Mouse (Mus musculus) MEL (cell line): ENCODE results near the gene Gmfg. TPM values are rescaled to one million over a fixed set of nuclear protein-coding genes. Genes with fewer than 3 reads are reported as not detected.

Source experiments
- DNase-seq: peaks from one replicate; pipeline ENCODE4 v3.0.0; 2011; ENCODE audit warnings: low read depth, low spot score
- H3K27ac ChIP-seq: 2 replicates; pipeline ENCODE4 v1.5.1; 2012; ENCODE audit warnings: low read depth, mild to moderate bottlenecking, control low read depth, low read length, moderate library complexity; ENCODE audit not compliant: control insufficient read depth
- H3K27me3 ChIP-seq, 2 experiments: fragments of 150-350 bp in 1 of 2; sonication (generic) in 1 of 2; 2 replicates each; pipeline ENCODE4 v1.6.1; 2012; ENCODE audit warnings: low read length in 2 of 2, mild to moderate bottlenecking in 2 of 2, improper control_type of control experiment in 1 of 2, moderate library complexity in 1 of 2; ENCODE audit not compliant: insufficient read depth in 2 of 2, control insufficient read depth in 1 of 2
- H3K36me3 ChIP-seq, 2 experiments: 2 replicates each; pipeline ENCODE4 v1.6.1; 2012 to 2014; ENCODE audit warnings: low read length in 2 of 2, improper control_type of control experiment in 1 of 2, inconsistent platforms in 1 of 2, mild to moderate bottlenecking in 1 of 2; ENCODE audit not compliant: insufficient read depth in 2 of 2, control insufficient read depth in 1 of 2
- H3K4me1 ChIP-seq, 2 experiments: fragments of 150-350 bp in 1 of 2; sonication (generic) in 1 of 2; 2 replicates each; pipeline ENCODE4 v1.6.1; 2012; ENCODE audit warnings: low read length in 2 of 2, improper control_type of control experiment in 1 of 2, mild to moderate bottlenecking in 1 of 2; ENCODE audit not compliant: insufficient read depth in 2 of 2, control insufficient read depth in 1 of 2
- H3K4me3 ChIP-seq, 2 experiments: fragments of 150-350 bp in 1 of 2; sonication (generic) in 1 of 2; 2 replicates each; pipeline ENCODE4 v1.5.1; 2012; ENCODE audit warnings: low read depth in 2 of 2, low read length in 2 of 2, mild to moderate bottlenecking in 2 of 2, moderate library complexity in 2 of 2, control low read depth in 1 of 2, improper control_type of control experiment in 1 of 2; ENCODE audit not compliant: control insufficient read depth in 1 of 2, insufficient read depth in 1 of 2
- H3K79me2 ChIP-seq: 2 replicates; pipeline ENCODE4 v1.6.1; 2012; ENCODE audit warnings: mild to moderate bottlenecking, low read length, moderate library complexity; ENCODE audit not compliant: control insufficient read depth, poor library complexity, insufficient read depth
- H3K9ac ChIP-seq: 2 replicates; pipeline ENCODE4 v1.6.1; 2012; ENCODE audit warnings: low read depth, mild to moderate bottlenecking, control low read depth, low read length, moderate library complexity; ENCODE audit not compliant: control insufficient read depth, poor library complexity, severe bottlenecking
- H3K9me3 ChIP-seq: fragments of 150-350 bp; sonication (generic); replicated peaks from 2 replicates; pipeline ENCODE4 v1.6.1; 2012; ENCODE audit warnings: mild to moderate bottlenecking, low read length, improper control_type of control experiment, moderate library complexity; ENCODE audit not compliant: insufficient read depth
- CHD1 ChIP-seq: IDR thresholded peaks from 2 replicates; pipeline ENCODE4 v1.6.1; 2012; ENCODE audit warnings: low read depth, mild to moderate bottlenecking, inconsistent platforms, low read length, improper control_type of control experiment
- CHD2 ChIP-seq: IDR thresholded peaks from 2 replicates; pipeline ENCODE4 v1.6.1; 2011; ENCODE audit warnings: low read length, improper control_type of control experiment
- ELF1 ChIP-seq: IDR thresholded peaks from 2 replicates; pipeline ENCODE4 v1.6.1; 2014; ENCODE audit warnings: low read depth, mild to moderate bottlenecking, inconsistent platforms, low read length, improper control_type of control experiment, moderate library complexity
- ETS1 ChIP-seq: IDR thresholded peaks from 2 replicates; pipeline ENCODE4 v1.6.1; 2012; ENCODE audit warnings: low read depth, mild to moderate bottlenecking, inconsistent platforms, low read length, improper control_type of control experiment, moderate library complexity
- GATA1 ChIP-seq: IDR thresholded peaks from 2 replicates; pipeline ENCODE4 v1.6.1; 2011; ENCODE audit warnings: low read depth, low read length, improper control_type of control experiment
- HCFC1 ChIP-seq: IDR thresholded peaks from 2 replicates; pipeline ENCODE4 v1.6.1; 2012; ENCODE audit warnings: low read depth, mild to moderate bottlenecking, inconsistent platforms, low read length, improper control_type of control experiment, moderate library complexity
- JUND ChIP-seq: IDR thresholded peaks from 2 replicates; pipeline ENCODE4 v1.6.1; 2011; ENCODE audit warnings: low read depth, mild to moderate bottlenecking, improper control_type of control experiment, low read length
- KAT2A ChIP-seq: conservative IDR thresholded peaks from 2 replicates; pipeline ENCODE4 v1.6.1; 2012; ENCODE audit warnings: low read depth, low read length, improper control_type of control experiment, inconsistent platforms
- MAX ChIP-seq: IDR thresholded peaks from 2 replicates; pipeline ENCODE4 v1.6.1; 2011; ENCODE audit warnings: low read length, improper control_type of control experiment
- MAZ ChIP-seq: IDR thresholded peaks from 2 replicates; pipeline ENCODE4 v1.6.1; 2012; ENCODE audit warnings: low read depth, mild to moderate bottlenecking, inconsistent platforms, low read length, improper control_type of control experiment
- MXI1 ChIP-seq: IDR thresholded peaks from 2 replicates; pipeline ENCODE4 v1.6.1; 2011; ENCODE audit warnings: mild to moderate bottlenecking, low read depth, low read length, improper control_type of control experiment
- MYB ChIP-seq: IDR thresholded peaks from 2 replicates; pipeline ENCODE4 v1.6.1; 2011; ENCODE audit warnings: mild to moderate bottlenecking, low read depth, low read length, improper control_type of control experiment
- NELFE ChIP-seq: IDR thresholded peaks from 2 replicates; pipeline ENCODE4 v1.6.1; 2011; ENCODE audit warnings: low read depth, low read length, improper control_type of control experiment
- NRF1 ChIP-seq: IDR thresholded peaks from 2 replicates; pipeline ENCODE4 v1.6.1; 2014; ENCODE audit warnings: low read depth, mild to moderate bottlenecking, inconsistent platforms, low read length, improper control_type of control experiment, moderate library complexity; ENCODE audit not compliant: poor library complexity, insufficient read depth, severe bottlenecking
- POLR2A ChIP-seq, 2 experiments: IDR thresholded peaks; 2 replicates each; pipeline ENCODE4 v1.6.1; 2011 to 2012; ENCODE audit warnings: low read length in 2 of 2, mild to moderate bottlenecking in 2 of 2, control low read depth in 1 of 2, improper control_type of control experiment in 1 of 2, low read depth in 1 of 2, moderate library complexity in 1 of 2; ENCODE audit not compliant: control insufficient read depth in 1 of 2, insufficient read depth in 1 of 2, poor library complexity in 1 of 2
- POLR2AphosphoS2 ChIP-seq: IDR thresholded peaks from 2 replicates; pipeline ENCODE4 v1.6.1; 2011; ENCODE audit warnings: low read length, improper control_type of control experiment
- POLR2AphosphoS5 ChIP-seq: IDR thresholded peaks from 2 replicates; pipeline ENCODE4 v1.6.1; 2012; ENCODE audit warnings: low read depth, borderline replicate concordance, mild to moderate bottlenecking, inconsistent platforms, low read length, moderate library complexity, mixed read lengths
- SIN3A ChIP-seq: IDR thresholded peaks from 2 replicates; pipeline ENCODE4 v1.6.1; 2012; ENCODE audit warnings: low read length, improper control_type of control experiment, inconsistent platforms
- TBP ChIP-seq: IDR thresholded peaks from 2 replicates; pipeline ENCODE4 v1.8.0; 2011; ENCODE audit warnings: low read depth, low read length, improper control_type of control experiment
- UBTF ChIP-seq: IDR thresholded peaks from 2 replicates; pipeline ENCODE4 v1.6.1; 2012; ENCODE audit warnings: low read depth, mild to moderate bottlenecking, inconsistent platforms, low read length, improper control_type of control experiment, moderate library complexity, borderline replicate concordance; ENCODE audit not compliant: insufficient read depth
- USF1 ChIP-seq: IDR thresholded peaks from 2 replicates; pipeline ENCODE4 v1.6.1; 2014; ENCODE audit warnings: low read depth, mild to moderate bottlenecking, inconsistent platforms, low read length, improper control_type of control experiment, moderate library complexity
- ZC3H11A ChIP-seq: IDR thresholded peaks from 2 replicates; pipeline ENCODE4 v1.6.1; 2012; ENCODE audit warnings: low read depth, mild to moderate bottlenecking, inconsistent platforms, low read length, improper control_type of control experiment
- ZMIZ1 ChIP-seq: IDR thresholded peaks from 2 replicates; pipeline ENCODE4 v1.6.1; 2012; ENCODE audit warnings: low read depth, mild to moderate bottlenecking, inconsistent platforms, low read length, improper control_type of control experiment, moderate library complexity
- polyA plus RNA-seq, 2 experiments: library from polyadenylated mRNA; stranded (reverse) in 1 of 2; unstranded in 1 of 2; fragments of >175 nt in 1 of 2; fragments of >200 nt in 1 of 2; gene quantifications; 2 replicates each; pipeline versions ENCODE4 v1.2.1 to v1.2.4; 2012; ENCODE audit warnings: low replicate concordance in 2 of 2, low read depth in 1 of 2; ENCODE audit not compliant: insufficient read length in 2 of 2, insufficient read depth in 1 of 2, missing spikeins in 1 of 2
- total RNA-seq: library from RNA; depleted of rRNA; stranded (reverse); fragments of 300-350 nt; gene quantifications from 2 replicates; pipeline ENCODE4 v1.2.3, GENCODE M21; 2012

Gene Gmfg
- total and polyA plus RNA-seq, 3 experiments = 25.0 to 31.2 TPM; not detected in 1

DNA sequence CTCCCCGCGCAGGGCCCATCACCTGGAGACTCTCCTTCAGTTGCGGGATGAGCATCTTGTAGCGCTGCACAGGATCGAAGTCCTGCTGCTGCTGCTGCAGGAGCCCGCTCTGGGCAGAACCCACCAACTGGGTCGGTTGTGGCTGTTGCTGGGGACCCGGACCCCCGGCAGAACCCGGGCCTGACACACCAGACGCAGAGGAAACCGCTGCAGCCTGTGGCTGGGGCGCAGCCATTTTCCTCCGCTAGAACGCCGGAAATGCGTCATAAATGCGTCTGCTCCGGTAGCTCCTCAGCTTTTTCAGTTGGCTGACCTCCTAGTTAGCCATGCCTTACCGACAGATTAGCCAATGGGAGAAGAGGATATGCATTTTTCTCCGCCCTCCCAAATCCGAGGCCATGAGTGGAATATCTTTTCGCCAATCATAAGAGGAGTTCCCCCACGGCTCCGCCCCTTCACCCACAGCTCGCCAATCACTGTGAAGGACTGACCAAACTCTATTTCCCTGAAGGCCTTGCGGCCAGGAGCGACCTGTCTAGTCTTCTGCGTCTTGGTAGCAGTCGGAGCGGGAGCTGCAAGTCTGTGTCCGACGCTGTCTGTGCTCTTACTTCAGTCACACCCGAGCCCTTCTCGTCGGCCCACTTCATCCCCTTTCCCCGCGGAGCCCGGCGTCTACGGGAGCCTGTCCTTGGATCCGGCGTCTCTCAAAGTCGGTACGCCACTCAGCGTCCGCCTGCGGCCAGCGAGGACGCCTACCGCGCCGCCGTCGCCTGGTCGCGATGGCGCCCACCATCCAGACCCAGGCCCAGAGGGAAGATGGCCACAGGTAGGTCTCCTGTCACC is 44.6 kb upstream of the Gmfg start, which contains the start of the genes Med29 and Paf1:
TSS of gene Med29 (minus strand) at position 280 of the 843 bp plus-strand sequence.
TSS of gene Paf1 (plus strand) at position 523 of the 843 bp plus-strand sequence.
- H3K36me3 ChIP-seq = peaks cover 3 to 4% of the 10 kb centered on the region in 2 experiments; a peak in 2 of 4 replicates
- peak within 1 kb of the TSS; percentile 87 for H3K9ac ChIP-seq
- H3K27ac ChIP-seq = peak within 1 kb of the TSS; percentile 64
- peak; percentile 45; the same call in 1 of the 2 replicates for TF ChIP-seq ELF1
- TF ChIP-seq GATA1 = no peak
- peak; percentile 90 for TF ChIP-seq ZMIZ1
- peak; percentile 73; the same call in 1 of the 2 replicates for TF ChIP-seq POLR2AphosphoS2
- peak; percentile 12; the same call in 1 of the 2 replicates for TF ChIP-seq MXI1
- peak; percentile 93 for TF ChIP-seq TBP
- TF ChIP-seq CHD2 = peak; percentile 75
- peak; percentile 83 for TF ChIP-seq HCFC1
- no peak for TF ChIP-seq JUND
- TF ChIP-seq UBTF = no peak
- TF ChIP-seq USF1 = no peak
- no peak for TF ChIP-seq CHD1
- TF ChIP-seq MAX = peak; percentile 25
- TF ChIP-seq NELFE = peak; percentile 95
- peak; percentile 91 to 96 for TF ChIP-seq POLR2A (IDR thresholded peaks at IDR 0.05; ENCODE audit: control insufficient read depth in 1 of 2, insufficient read depth in 1 of 2, low read depth in 1 of 2, low read length in 2 of 2, poor library complexity in 1 of 2)
- no peak for TF ChIP-seq MYB
- TF ChIP-seq MAZ = no peak
- TF ChIP-seq NRF1 = 0 out of 2 replicates have a peak, but pooled peaks have one; percentile 14
- no peak for TF ChIP-seq POLR2AphosphoS5
- peak; percentile 67; the same call in 1 of the 2 replicates for TF ChIP-seq SIN3A
- no peak for TF ChIP-seq ZC3H11A
- peak; percentile 63 for TF ChIP-seq KAT2A
- 0 out of 2 replicates have a peak, but pooled peaks have one; percentile 27 for TF ChIP-seq ETS1
- DNase-seq = peak; percentile 99
- H3K4me1 ChIP-seq = peaks cover 0 to 4% of the 10 kb centered on the region in 2 experiments; a peak in 1 of 4 replicates
- no peaks in the 10 kb centered on the region for H3K27me3 ChIP-seq
- peaks cover 19% of the 10 kb centered on the region for H3K79me2 ChIP-seq
- H3K9me3 ChIP-seq = no peaks in the 10 kb centered on the region
- H3K4me3 ChIP-seq = peak within 1 kb of the TSS; percentile 88 to 92
